Mouse (Mus musculus): ENCODE data around the gene Ccdc96. TPM values are rescaled to one million over a fixed set of nuclear protein-coding genes. Genes with fewer than 3 reads are reported as not detected.
A peak's percentile ranks its signal among the peaks of the same experiment; 100 is the strongest.

The Ccdc96 gene
- polyA plus RNA-seq, 1 experiment from 2014 or later = 4.3 TPM

DNA sequence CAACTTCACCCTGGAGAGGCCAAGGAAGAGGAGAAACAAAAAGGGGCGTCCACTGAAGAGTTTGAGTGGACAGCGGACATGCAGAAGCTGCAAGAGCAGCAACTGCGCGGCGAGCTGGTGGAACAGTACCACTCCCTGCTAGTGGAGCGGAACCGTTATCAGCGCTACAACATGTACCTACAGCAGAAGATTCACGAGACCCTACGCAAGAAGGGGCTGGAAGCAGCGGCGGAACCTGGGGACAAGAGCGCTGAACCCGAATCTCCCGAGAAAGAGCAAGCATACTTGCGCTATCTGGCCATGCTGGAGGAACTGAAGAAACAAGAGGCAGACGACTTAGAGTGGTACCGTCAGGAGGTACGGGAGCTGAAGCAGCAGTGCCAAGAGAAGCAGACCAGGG, 918 bp downstream of the Ccdc96 start:
- in situ Hi-C loops (cut with MboI; ENCODE audit: low pct_unique_long_range_greater_than_20kb) = loop anchor here (25.0 kb wide), 1 partner anchor 852 kb away; the partner anchor contains the start of genes Evc and Evc2
- TF ChIP-seq CTCF (IDR thresholded peaks at IDR 0.05) = no peak
- CTCF ChIA-PET = interaction anchor here (1.6 to 14.3 kb wide), 3 partner anchors 13 to 24 kb away, joined by 3 to 114 read pairs (median 69); partner anchors contain the start of gene Grpel1
- POLR2A ChIA-PET = interaction anchor here (0.6 kb wide), 1 partner anchor 81 kb away, joined by 8 read pairs; no protein-coding TSS in a partner anchor
- H3K27me3 ChIP-seq = no peaks in the 10 kb centered on the region
- DNase-seq (ENCODE audit: low read depth, low spot score) = no peak
- no peak for ATAC-seq

DNA sequence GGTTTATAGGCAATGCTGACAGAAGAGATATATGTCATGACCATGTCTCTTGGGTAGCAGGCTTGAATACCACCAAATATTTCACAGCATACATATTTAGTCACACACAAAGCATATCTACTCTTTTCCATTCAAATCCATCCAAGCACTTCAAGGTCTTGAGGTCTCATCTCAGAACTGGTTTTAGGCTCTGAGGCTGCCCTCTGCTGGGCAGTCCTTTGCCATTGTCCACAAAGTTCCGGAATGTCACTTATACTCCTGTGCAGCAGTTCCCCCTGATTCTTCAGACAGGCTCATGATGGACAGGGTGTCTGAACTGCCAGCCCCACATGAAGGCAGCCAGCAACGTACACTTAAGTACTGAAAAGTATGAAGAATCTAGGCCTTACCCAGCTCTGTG, 4.8 kb downstream of the Ccdc96 start:
- DNase-seq (ENCODE audit: low read depth, low spot score) = no peak
- CTCF ChIA-PET = interaction anchor here (1.2 to 3.5 kb wide), 11 partner anchors 12 to 251 kb away, joined by 3 to 12 read pairs (median 5); partner anchors contain the start of gene Grpel1
- no peak for ATAC-seq
- POLR2A ChIA-PET = interaction anchor here (1.2 kb wide), 1 partner anchor 9 kb away, joined by 3 read pairs; no protein-coding TSS in a partner anchor
- in situ Hi-C loops (cut with MboI; ENCODE audit: low pct_unique_long_range_greater_than_20kb) = loop anchor here (25.0 kb wide), 1 partner anchor 848 kb away; the partner anchor contains the start of genes Evc and Evc2
- no peaks in the 10 kb centered on the region for H3K27me3 ChIP-seq
- no peak for TF ChIP-seq CTCF (IDR thresholded peaks at IDR 0.05)

- ATAC-seq = no peak
- ChIA-PET CTCF (no interaction called here), POLR2A (no interaction called here)
- TF ChIP-seq CTCF (IDR thresholded peaks at IDR 0.05) = no peak
- in situ Hi-C loops (cut with MboI; ENCODE audit: low pct_unique_long_range_greater_than_20kb) = loop anchor here (25.0 kb wide), 1 partner anchor 843 kb away; the partner anchor contains the start of genes Evc and Evc2
- H3K27me3 ChIP-seq = no peaks in the 10 kb centered on the region
- DNase-seq (ENCODE audit: low read depth, low spot score) = peak; percentile 22
Observed at GRCm38 (mm10) chr5:36493919-36494318, 9.5 kb downstream of the Ccdc96 start.

GRCm38 (mm10) chr5:36494709-36495108, 10.3 kb downstream of the Ccdc96 start:
- DNase-seq (ENCODE audit: low read depth, low spot score) (no peak), ATAC-seq (no peak)
- POLR2A ChIA-PET = no interaction called here
- TF ChIP-seq CTCF (IDR thresholded peaks at IDR 0.05) = no peak
- H3K27me3 ChIP-seq = no peaks in the 10 kb centered on the region
- in situ Hi-C loops (cut with MboI; ENCODE audit: low pct_unique_long_range_greater_than_20kb) = loop anchor here (25.0 kb wide), 1 partner anchor 843 kb away; the partner anchor contains the start of genes Evc and Evc2
- CTCF ChIA-PET = no interaction called here

GRCm38 (mm10) chr5:36505235-36505634, 20.8 kb downstream of the Ccdc96 start:
- in situ Hi-C loops (cut with MboI; ENCODE audit: low pct_unique_long_range_greater_than_20kb) = no loop called here
- no peak for ATAC-seq
- H3K27me3 ChIP-seq = no peaks in the 10 kb centered on the region
- POLR2A ChIA-PET = no interaction called here
- CTCF ChIA-PET = interaction anchor here (1.4 to 1.9 kb wide), 2 partner anchors 22 to 33 kb away, joined by 3 to 5 read pairs; partner anchors contain the start of gene Tada2b
- TF ChIP-seq CTCF (IDR thresholded peaks at IDR 0.05) = no peak
- no peak for DNase-seq (ENCODE audit: low read depth, low spot score)

- DNase-seq (ENCODE audit: low read depth, low spot score) = no peak
- ATAC-seq = no peak
- no peak for TF ChIP-seq CTCF (IDR thresholded peaks at IDR 0.05)
- POLR2A ChIA-PET = no interaction called here
- in situ Hi-C loops (cut with MboI; ENCODE audit: low pct_unique_long_range_greater_than_20kb) = no loop called here
- CTCF ChIA-PET = interaction anchor here (1.4 kb wide), 1 partner anchor 33 kb away, joined by 3 read pairs; no protein-coding TSS in a partner anchor
- no peaks in the 10 kb centered on the region for H3K27me3 ChIP-seq
Observed at GRCm38 (mm10) chr5:36505643-36506042, 21.3 kb downstream of the Ccdc96 start.

- POLR2A ChIA-PET = no interaction called here
- no peaks in the 10 kb centered on the region for H3K27me3 ChIP-seq
- CTCF ChIA-PET = interaction anchor here (1.0 to 2.5 kb wide), 3 partner anchors 7 to 20 kb away, joined by 4 to 7 read pairs (median 5); no protein-coding TSS in a partner anchor
- in situ Hi-C loops (cut with MboI; ENCODE audit: low pct_unique_long_range_greater_than_20kb) = no loop called here
- DNase-seq (ENCODE audit: low read depth, low spot score) = no peak
- no peak for ATAC-seq
- TF ChIP-seq CTCF (IDR thresholded peaks at IDR 0.05) = no peak
Observed at GRCm38 (mm10) chr5:36508351-36508750, 24.0 kb downstream of the Ccdc96 start.

DNA sequence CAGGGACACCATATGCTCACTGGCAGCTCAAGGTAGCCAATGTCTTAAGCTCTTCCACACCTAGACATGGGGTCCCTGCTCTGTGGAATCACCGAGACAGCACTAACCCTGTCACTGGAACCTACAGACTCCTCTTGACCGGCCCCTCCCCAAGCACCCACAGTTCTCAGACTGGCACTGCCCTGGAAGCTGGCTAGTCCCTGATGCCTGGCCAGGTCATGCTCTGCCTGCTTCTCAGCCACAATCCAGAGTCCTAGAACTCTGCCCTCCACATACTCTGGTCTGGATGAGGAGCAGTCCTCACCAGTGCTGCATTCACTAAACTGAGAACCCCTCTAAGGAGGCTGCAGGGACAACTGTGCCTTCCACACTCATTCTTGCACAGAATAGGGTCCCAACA, 26.6 kb downstream of the Ccdc96 start:
- ATAC-seq = no peak
- in situ Hi-C loops (cut with MboI; ENCODE audit: low pct_unique_long_range_greater_than_20kb) = no loop called here
- CTCF ChIA-PET = interaction anchor here (1.2 to 1.7 kb wide), 2 partner anchors 12 to 231 kb away, joined by 4 to 5 read pairs; no protein-coding TSS in a partner anchor
- DNase-seq (ENCODE audit: low read depth, low spot score) = no peak
- no peaks in the 10 kb centered on the region for H3K27me3 ChIP-seq
- POLR2A ChIA-PET = interaction anchor here (0.6 to 1.3 kb wide), 2 partner anchors 24 to 106 kb away, joined by 3 read pairs; no protein-coding TSS in a partner anchor
- no peak for TF ChIP-seq CTCF (IDR thresholded peaks at IDR 0.05)

DNA sequence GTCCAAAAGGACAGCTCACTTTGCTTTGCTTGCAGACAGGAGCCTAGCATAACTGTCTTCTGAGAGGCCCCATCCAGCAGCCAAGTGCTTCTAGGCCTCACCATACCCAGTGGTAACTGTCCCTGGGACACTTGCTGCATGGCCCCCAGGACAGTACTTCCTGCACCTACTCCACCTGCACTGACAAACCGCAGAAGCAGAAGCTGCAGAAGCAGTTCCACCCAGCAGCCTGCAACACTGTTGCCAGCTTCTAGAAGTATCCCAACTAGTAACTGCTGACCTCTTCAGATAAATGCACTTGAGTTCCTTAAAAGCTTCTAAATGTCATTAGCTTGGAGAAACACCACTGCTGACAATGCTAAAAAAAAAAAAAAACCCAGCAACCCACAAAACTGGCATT, 30.7 kb downstream of the Ccdc96 start:
- H3K27me3 ChIP-seq = no peaks in the 10 kb centered on the region
- DNase-seq (ENCODE audit: low read depth, low spot score) (no peak), ATAC-seq (no peak)
- TF ChIP-seq CTCF (IDR thresholded peaks at IDR 0.05) = no peak
- ChIA-PET CTCF (no interaction called here), POLR2A (interaction anchor here (1.0 to 1.1 kb wide), 2 partner anchors 9 to 51 kb away, joined by 3 read pairs; partner anchors contain the start of gene Grpel1)
- in situ Hi-C loops (cut with MboI; ENCODE audit: low pct_unique_long_range_greater_than_20kb) = no loop called here

GRCm38 (mm10) chr5:36515558-36515957, 31.2 kb downstream of the Ccdc96 start:
- no peaks in the 10 kb centered on the region for H3K27me3 ChIP-seq
- ATAC-seq (no peak), DNase-seq (ENCODE audit: low read depth, low spot score) (no peak)
- ChIA-PET POLR2A (interaction anchor here (1.0 to 1.1 kb wide), 2 partner anchors 8 to 51 kb away, joined by 3 read pairs; partner anchors contain the start of gene Grpel1), CTCF (interaction anchor here (0.9 to 1.0 kb wide), 2 partner anchors 10 to 16 kb away, joined by 3 read pairs; no protein-coding TSS in a partner anchor)
- no peak for TF ChIP-seq CTCF (IDR thresholded peaks at IDR 0.05)
- in situ Hi-C loops (cut with MboI; ENCODE audit: low pct_unique_long_range_greater_than_20kb) = no loop called here

- no peak for ATAC-seq
- no peaks in the 10 kb centered on the region for H3K27me3 ChIP-seq
- no peak for TF ChIP-seq CTCF (IDR thresholded peaks at IDR 0.05)
- in situ Hi-C loops (cut with MboI; ENCODE audit: low pct_unique_long_range_greater_than_20kb) = no loop called here
- POLR2A ChIA-PET = no interaction called here
- no peak for DNase-seq (ENCODE audit: low read depth, low spot score)
- CTCF ChIA-PET = interaction anchor here (0.7 to 1.2 kb wide), 4 partner anchors 16 to 35 kb away, joined by 3 to 5 read pairs (median 4); no protein-coding TSS in a partner anchor
Observed at GRCm38 (mm10) chr5:36517596-36517995, 33.2 kb downstream of the Ccdc96 start.

All from Patski (cell line).